Mouse (Mus musculus): Measurements from ENCODE around the gene Ethe1. TPM values are rescaled to one million over a fixed set of nuclear protein-coding genes. Genes with fewer than 3 reads are reported as not detected.

Ethe1 gene
- polyA plus RNA-seq, 1 experiment: 13.4 TPM

- peaks cover 21% of the 10 kb centered on the region for H3K36me3 ChIP-seq (ENCODE audit: control insufficient read depth, insufficient read depth, low read length, poor library complexity, severe bottlenecking)
- no peaks in the 10 kb centered on the region for H3K27me3 ChIP-seq (ENCODE audit: control insufficient read depth, insufficient read depth, low read length, poor library complexity, severe bottlenecking)
- no peaks in the 10 kb centered on the region for H3K4me1 ChIP-seq (ENCODE audit: control insufficient read depth, insufficient read depth, low read length)
- no peak overlapping the region for H3K27ac ChIP-seq (ENCODE audit: insufficient read depth, low read length)
- no peak for TF ChIP-seq EP300 (IDR thresholded peaks at IDR 0.05; ENCODE audit: insufficient read depth, low read depth, low read length)
- TF ChIP-seq POLR2A (IDR thresholded peaks at IDR 0.05; ENCODE audit: insufficient read depth, low read length): no peak
- no peak for TF ChIP-seq CTCF (IDR thresholded peaks at IDR 0.05; ENCODE audit: low read depth, low read length)
- no peak overlapping the region for H3K4me3 ChIP-seq (ENCODE audit: low read depth, low read length)
- no peak overlapping the region for H3K9ac ChIP-seq (ENCODE audit: low read depth, poor library complexity, severe bottlenecking)
- H3K9me3 ChIP-seq (replicated peaks; ENCODE audit: control insufficient read depth, insufficient read depth, low read length, poor library complexity, severe bottlenecking): no peaks in the 10 kb centered on the region
These were observed 18.8 kb upstream of the Ethe1 start for GRCm38 (mm10) chr7:24568512-24568911.

- Histone ChIP-seq H3K27ac (ENCODE audit: insufficient read depth, low read length) (no peak overlapping the region), H3K9ac (ENCODE audit: low read depth, poor library complexity, severe bottlenecking) (no peak overlapping the region), H3K4me3 (ENCODE audit: low read depth, low read length) (no peak overlapping the region), H3K4me1 (ENCODE audit: control insufficient read depth, insufficient read depth, low read length) (no peaks in the 10 kb centered on the region), H3K9me3 (replicated peaks; ENCODE audit: control insufficient read depth, insufficient read depth, low read length, poor library complexity, severe bottlenecking) (no peaks in the 10 kb centered on the region), H3K27me3 (ENCODE audit: control insufficient read depth, insufficient read depth, low read length, poor library complexity, severe bottlenecking) (no peaks in the 10 kb centered on the region), H3K36me3 (ENCODE audit: control insufficient read depth, insufficient read depth, low read length, poor library complexity, severe bottlenecking) (peaks cover 21% of the 10 kb centered on the region)
- TF ChIP-seq EP300 (IDR thresholded peaks at IDR 0.05; ENCODE audit: insufficient read depth, low read depth, low read length) (no peak), CTCF (IDR thresholded peaks at IDR 0.05; ENCODE audit: low read depth, low read length) (no peak), POLR2A (IDR thresholded peaks at IDR 0.05; ENCODE audit: insufficient read depth, low read length) (no peak)
These were observed 16.3 kb upstream of the Ethe1 start for GRCm38 (mm10) chr7:24571071-24571470.

GRCm38 (mm10) chr7:24572455-24572854 lies 14.9 kb upstream of the Ethe1 start:
- TF ChIP-seq EP300 (IDR thresholded peaks at IDR 0.05; ENCODE audit: insufficient read depth, low read depth, low read length) (no peak), CTCF (IDR thresholded peaks at IDR 0.05; ENCODE audit: low read depth, low read length) (peak; percentile 20)
- Histone ChIP-seq H3K9me3 (replicated peaks; ENCODE audit: control insufficient read depth, insufficient read depth, low read length, poor library complexity, severe bottlenecking) (no peaks in the 10 kb centered on the region), H3K9ac (ENCODE audit: low read depth, poor library complexity, severe bottlenecking) (no peak overlapping the region), H3K4me1 (ENCODE audit: control insufficient read depth, insufficient read depth, low read length) (no peaks in the 10 kb centered on the region), H3K36me3 (ENCODE audit: control insufficient read depth, insufficient read depth, low read length, poor library complexity, severe bottlenecking) (peaks cover 9% of the 10 kb centered on the region), H3K4me3 (ENCODE audit: low read depth, low read length) (no peak overlapping the region), H3K27ac (ENCODE audit: insufficient read depth, low read length) (no peak overlapping the region), H3K27me3 (ENCODE audit: control insufficient read depth, insufficient read depth, low read length, poor library complexity, severe bottlenecking) (no peaks in the 10 kb centered on the region)

GRCm38 (mm10) chr7:24574224-24574796 lies 13.0 kb upstream of the Ethe1 start:
- H3K9ac ChIP-seq (ENCODE audit: low read depth, poor library complexity, severe bottlenecking): no peak overlapping the region

DNA sequence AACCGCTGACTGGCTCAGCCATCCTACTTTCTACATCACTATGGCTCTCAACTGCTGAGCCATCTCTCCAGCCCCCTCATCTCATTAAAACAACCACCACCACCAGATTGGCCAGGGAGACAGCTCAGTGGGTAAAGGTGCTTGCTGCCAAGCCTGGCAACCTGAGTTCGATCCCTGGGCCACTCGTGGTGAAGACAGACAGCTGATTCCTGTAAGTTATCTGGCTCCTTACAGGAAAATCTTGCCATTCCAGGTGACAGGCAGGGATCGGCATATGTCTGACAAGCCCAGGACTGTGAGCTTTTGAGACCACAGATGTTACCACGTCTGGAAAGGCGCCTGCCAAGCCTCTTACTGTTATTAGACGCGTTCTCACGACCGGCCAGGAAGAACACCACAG lies 9.5 kb upstream of the Ethe1 start:
- no peak overlapping the region for H3K27ac ChIP-seq (ENCODE audit: insufficient read depth, low read length)
- H3K36me3 ChIP-seq (ENCODE audit: control insufficient read depth, insufficient read depth, low read length, poor library complexity, severe bottlenecking): no peaks in the 10 kb centered on the region
- H3K4me3 ChIP-seq (ENCODE audit: low read depth, low read length): no peak overlapping the region
- no peaks in the 10 kb centered on the region for H3K9me3 ChIP-seq (replicated peaks; ENCODE audit: control insufficient read depth, insufficient read depth, low read length, poor library complexity, severe bottlenecking)
- H3K9ac ChIP-seq (ENCODE audit: low read depth, poor library complexity, severe bottlenecking): no peak overlapping the region
- no peaks in the 10 kb centered on the region for H3K27me3 ChIP-seq (ENCODE audit: control insufficient read depth, insufficient read depth, low read length, poor library complexity, severe bottlenecking)
- TF ChIP-seq CTCF (IDR thresholded peaks at IDR 0.05; ENCODE audit: low read depth, low read length) (no peak), EP300 (IDR thresholded peaks at IDR 0.05; ENCODE audit: insufficient read depth, low read depth, low read length) (no peak)
- H3K4me1 ChIP-seq (ENCODE audit: control insufficient read depth, insufficient read depth, low read length): no peaks in the 10 kb centered on the region

More at GRCm38 (mm10) chr7:24574224-24574796, 13.0 kb upstream of the Ethe1 start:
- H3K36me3 ChIP-seq (ENCODE audit: control insufficient read depth, insufficient read depth, low read length, poor library complexity, severe bottlenecking): no peaks in the 10 kb centered on the region
- no peaks in the 10 kb centered on the region for H3K27me3 ChIP-seq (ENCODE audit: control insufficient read depth, insufficient read depth, low read length, poor library complexity, severe bottlenecking)
- H3K4me1 ChIP-seq (ENCODE audit: control insufficient read depth, insufficient read depth, low read length): no peaks in the 10 kb centered on the region
- H3K27ac ChIP-seq (ENCODE audit: insufficient read depth, low read length): no peak overlapping the region
- TF ChIP-seq CTCF (IDR thresholded peaks at IDR 0.05; ENCODE audit: low read depth, low read length): no peak
- H3K9me3 ChIP-seq (replicated peaks; ENCODE audit: control insufficient read depth, insufficient read depth, low read length, poor library complexity, severe bottlenecking): no peaks in the 10 kb centered on the region
- H3K4me3 ChIP-seq (ENCODE audit: low read depth, low read length): no peak overlapping the region

- H3K9me3 ChIP-seq (replicated peaks; ENCODE audit: control insufficient read depth, insufficient read depth, low read length, poor library complexity, severe bottlenecking): peaks cover 5% of the 10 kb centered on the region; the same call in 1 of the 2 replicates
- H3K36me3 ChIP-seq (ENCODE audit: control insufficient read depth, insufficient read depth, low read length, poor library complexity, severe bottlenecking): no peaks in the 10 kb centered on the region
- H3K4me3 ChIP-seq (ENCODE audit: low read depth, low read length): no peak overlapping the region
- TF ChIP-seq CTCF (IDR thresholded peaks at IDR 0.05; ENCODE audit: low read depth, low read length): no peak
- TF ChIP-seq POLR2A (IDR thresholded peaks at IDR 0.05; ENCODE audit: insufficient read depth, low read length): no peak
- no peak for TF ChIP-seq EP300 (IDR thresholded peaks at IDR 0.05; ENCODE audit: insufficient read depth, low read depth, low read length)
- no peak overlapping the region for H3K27ac ChIP-seq (ENCODE audit: insufficient read depth, low read length)
- H3K9ac ChIP-seq (ENCODE audit: low read depth, poor library complexity, severe bottlenecking): no peak overlapping the region
- H3K4me1 ChIP-seq (ENCODE audit: control insufficient read depth, insufficient read depth, low read length): peaks cover 1% of the 10 kb centered on the region
- no peaks in the 10 kb centered on the region for H3K27me3 ChIP-seq (ENCODE audit: control insufficient read depth, insufficient read depth, low read length, poor library complexity, severe bottlenecking)
These were observed 2.5 kb upstream of the Ethe1 start for GRCm38 (mm10) chr7:24584876-24585275.

Measured in ES-Bruce4 (cell line).